Mouse (Mus musculus) effector memory CD4-positive, alpha-beta T cell, adult 5 months (primary cell): ENCODE results near the gene Gm21783. TPM values are rescaled to one million over a fixed set of nuclear protein-coding genes. Genes with fewer than 3 reads are reported as not detected.

Source experiments
- polyA plus RNA-seq: library from polyadenylated mRNA; unstranded; fragments of 100-300 nt; shearing (Covaris generic); gene quantifications from one replicate; pipeline ENCODE4 v1.2.1, GENCODE M21; 2017

Gm21783 gene
- polyA plus RNA-seq: not detected

GRCm38 (mm10) chrY:44981163-44981562 lies at the start of gene Gm21783:
Gene Gm21783, minus strand, starts transcription at chrY:44981263.

